Mouse (Mus musculus) heart, adult 2 months (tissue): ENCODE measurements at regions not wholly inside any gene's neighbourhood (a gene's known extent, or its start where the extent isn't known, plus 50 kb on each side); places are given as distances from the start of the nearest gene placed in this dataset.

ENCODE experiments used
- CTCF ChIP-seq: fragments of 200-600 bp; IDR thresholded peaks from 2 replicates; pipeline ENCODE4 v1.8.1; 2022; ENCODE audit warnings: antibody characterized with exemption, mild to moderate bottlenecking, moderate library complexity
- POLR2A ChIP-seq: fragments of 200-500 bp; IDR thresholded peaks from 2 replicates; pipeline ENCODE4 v1.6.1; 2011; ENCODE audit warnings: mild to moderate bottlenecking, low read depth, low read length, control low read depth; ENCODE audit not compliant: insufficient read depth

- TF ChIP-seq CTCF, result no peak
- no peak for TF ChIP-seq POLR2A
Observed at GRCm38 (mm10) chr10:68865776-68866175, 142.3 kb downstream of the Tmem26 start.
